Mouse (Mus musculus) ES-E14 (cell line): ENCODE data around the gene Mpzl3. TPM values are rescaled to one million over a fixed set of nuclear protein-coding genes. Genes with fewer than 3 reads are reported as not detected.

Experiments
- DNase-seq: peaks from one replicate; pipeline ENCODE4 v3.0.0-alpha.2; 2013; ENCODE audit warnings: low read depth, low spot score
- H3K27ac ChIP-seq: 2 replicates; pipeline ENCODE4 v1.5.1; 2012; ENCODE audit warnings: low read depth, mild to moderate bottlenecking, low read length, moderate library complexity, mixed read lengths; ENCODE audit not compliant: poor library complexity, insufficient read depth, severe bottlenecking
- H3K36me3 ChIP-seq: 2 replicates; pipeline ENCODE4 v1.6.1; 2012; ENCODE audit warnings: mild to moderate bottlenecking, low read length, moderate library complexity, mixed read lengths; ENCODE audit not compliant: control insufficient read depth, poor library complexity, insufficient read depth, severe bottlenecking
- H3K4me1 ChIP-seq, 2 experiments: fragments of 150-350 bp in 1 of 2; sonication (generic) in 1 of 2; 2 replicates each; pipeline ENCODE4 v1.6.1; 2012; ENCODE audit warnings: low read length in 2 of 2, mild to moderate bottlenecking in 1 of 2, mixed read lengths in 1 of 2; ENCODE audit not compliant: control insufficient read depth in 2 of 2, insufficient read depth in 2 of 2, poor library complexity in 1 of 2
- H3K4me3 ChIP-seq, 2 experiments: fragments of 150-350 bp in 1 of 2; sonication (generic) in 1 of 2; 2 replicates each; pipeline ENCODE4 v1.5.1; 2012; ENCODE audit warnings: low read length in 2 of 2, low read depth in 1 of 2, mild to moderate bottlenecking in 1 of 2, mixed read lengths in 1 of 2; ENCODE audit not compliant: insufficient read depth in 1 of 2, poor library complexity in 1 of 2, severe bottlenecking in 1 of 2
- H3K9ac ChIP-seq: 2 replicates; pipeline ENCODE4 v1.6.1; 2012; ENCODE audit warnings: low read depth, mild to moderate bottlenecking, low read length, mixed read lengths; ENCODE audit not compliant: poor library complexity, insufficient read depth, severe bottlenecking
- H3K9me3 ChIP-seq: fragments of 150-350 bp; sonication (generic); 2 replicates; pipeline ENCODE4 v1.6.1; 2012; ENCODE audit warnings: low read depth, mild to moderate bottlenecking, low read length; ENCODE audit not compliant: control insufficient read depth, insufficient read depth
- CHD2 ChIP-seq: IDR thresholded peaks from 2 replicates; pipeline ENCODE4 v1.6.1; 2014; ENCODE audit warnings: mild to moderate bottlenecking, low read depth, low read length, inconsistent platforms
- HCFC1 ChIP-seq: IDR thresholded peaks from 2 replicates; pipeline ENCODE4 v1.6.1; 2012; ENCODE audit warnings: low read length, inconsistent platforms, borderline replicate concordance; ENCODE audit not compliant: insufficient read depth
- MAFK ChIP-seq: IDR thresholded peaks from 2 replicates; pipeline ENCODE4 v1.6.1; 2014; ENCODE audit warnings: mild to moderate bottlenecking, low read depth, low read length, inconsistent platforms; ENCODE audit not compliant: insufficient read depth
- ZC3H11A ChIP-seq: IDR thresholded peaks from 2 replicates; pipeline ENCODE4 v1.6.1; 2012; ENCODE audit warnings: low read depth, mild to moderate bottlenecking, inconsistent platforms, low read length, borderline replicate concordance
- ZNF384 ChIP-seq: IDR thresholded peaks from 2 replicates; pipeline ENCODE4 v1.6.1; 2012; ENCODE audit warnings: low read depth, low read length, inconsistent platforms
- in situ Hi-C, 2 experiments: fragments of 600-800 bp; cut with MboI; formaldehyde crosslinking; loops; one replicate each; pipeline ENCODE4 v1.15.1; 2025; ENCODE audit warnings: low sequenced_read_pairs in 2 of 2, inconsistent platforms in 1 of 2; ENCODE audit not compliant: unreplicated experiment in 2 of 2
- total RNA-seq: library from RNA; depleted of rRNA; stranded (reverse); fragments of 300-350 nt; gene quantifications from 2 replicates; pipeline ENCODE4 v1.2.3, GENCODE M21; 2012

The Mpzl3 gene
- total RNA-seq, 1 experiment: 5.0 TPM

DNA sequence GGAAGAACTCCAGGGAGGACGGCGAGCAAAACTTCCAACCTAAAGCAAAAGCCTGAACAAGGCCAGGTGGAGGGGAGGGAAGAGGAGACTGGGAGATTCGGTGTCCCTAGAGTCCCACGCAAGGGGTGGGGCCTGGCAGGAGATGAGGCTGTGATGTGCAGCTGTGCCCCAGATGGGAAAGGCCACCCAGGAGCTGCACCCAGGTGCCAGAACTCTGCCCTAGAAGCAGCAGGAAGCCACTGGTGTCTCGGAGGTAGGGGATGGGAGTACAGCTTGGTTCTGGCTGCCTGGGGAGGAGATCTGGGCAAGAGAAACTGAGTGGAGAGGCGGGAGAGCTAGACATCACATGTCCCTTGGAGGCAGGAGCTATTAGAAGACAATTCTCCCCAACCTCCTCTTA is 66.0 kb downstream of the Mpzl3 start:
- TF ChIP-seq ZNF384 (no peak), HCFC1 (no peak), CHD2 (no peak), MAFK (no peak)
- H3K27ac ChIP-seq: no peak overlapping the region
- in situ Hi-C loops: no loop called here
- peaks cover 0 to 14% of the 10 kb centered on the region in 2 experiments; a peak in 2 of 4 replicates for H3K4me1 ChIP-seq
- no peak overlapping the region for H3K4me3 ChIP-seq
- no peak overlapping the region for H3K9ac ChIP-seq
- H3K36me3 ChIP-seq: no peaks in the 10 kb centered on the region
- DNase-seq: no peak
- H3K9me3 ChIP-seq: no peaks in the 10 kb centered on the region

DNA sequence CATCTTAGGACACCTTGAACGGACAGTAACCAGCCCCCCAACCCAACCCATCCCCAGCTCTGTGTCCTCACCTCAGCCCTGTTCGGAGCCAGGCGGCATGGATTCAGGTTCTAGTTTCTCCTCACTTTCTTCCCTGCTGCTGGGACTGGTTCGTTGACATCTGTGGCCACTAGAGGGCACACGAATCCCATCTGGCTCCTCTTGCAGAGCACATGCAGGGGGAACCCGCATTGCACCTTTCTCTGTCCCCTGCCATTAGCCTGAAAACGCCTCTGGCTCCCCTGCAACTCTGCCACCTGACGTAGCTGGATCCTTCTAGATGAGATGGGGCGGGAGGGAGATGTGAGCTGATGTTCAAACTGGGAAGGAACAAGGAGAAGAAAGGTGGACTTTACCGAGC is 66.8 kb downstream of the Mpzl3 start:
- Histone ChIP-seq H3K9me3 (no peaks in the 10 kb centered on the region), H3K27ac (no peak overlapping the region), H3K9ac (peak overlapping the region; percentile 8; the same call in 1 of the 2 replicates), H3K36me3 (no peaks in the 10 kb centered on the region), H3K4me1 (peaks cover 2 to 21% of the 10 kb centered on the region in 2 experiments; a peak in 3 of 4 replicates), H3K4me3 (peak overlapping the region; percentile 39 to 42)
- TF ChIP-seq ZC3H11A: peak; percentile 68
- TF ChIP-seq ZNF384: no peak
- no peak for TF ChIP-seq HCFC1
- no peak for TF ChIP-seq CHD2
- no peak for TF ChIP-seq MAFK
- in situ Hi-C loops: no loop called here
- peak; percentile 77 for DNase-seq

DNA sequence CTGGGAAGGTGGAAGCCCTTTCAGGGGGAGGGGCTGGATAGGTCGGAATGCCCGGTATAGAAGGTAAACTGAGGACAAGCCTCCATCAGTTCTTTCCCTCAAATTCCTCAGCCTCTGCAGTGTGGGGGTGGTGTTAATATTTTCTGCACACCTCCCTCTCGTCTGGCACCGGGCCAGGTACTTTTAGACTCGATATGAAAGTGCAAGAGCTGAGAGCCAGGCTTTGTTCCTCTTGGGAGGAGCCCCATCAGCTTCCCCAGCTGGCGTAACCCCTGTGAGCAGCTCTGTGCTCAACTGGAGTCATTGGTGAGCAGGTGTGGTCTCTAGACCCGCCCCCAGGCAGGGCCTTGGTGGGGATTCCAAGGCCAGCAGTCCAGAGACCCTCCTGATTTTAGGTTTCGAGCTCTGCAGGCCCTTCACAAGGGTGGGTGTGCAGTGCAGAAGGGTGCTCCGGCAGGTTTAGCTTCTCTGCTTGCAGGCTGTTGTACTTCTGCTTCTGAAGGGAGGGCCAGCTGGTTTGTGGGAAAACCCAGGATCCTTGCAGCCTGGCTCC is 67.3 kb downstream of the Mpzl3 start:
- no peak for DNase-seq
- in situ Hi-C loops: no loop called here
- TF ChIP-seq ZNF384: no peak
- no peak for TF ChIP-seq MAFK
- no peak for TF ChIP-seq ZC3H11A
- no peak for TF ChIP-seq HCFC1
- TF ChIP-seq CHD2: no peak
- Histone ChIP-seq H3K9me3 (no peaks in the 10 kb centered on the region), H3K27ac (no peak overlapping the region), H3K4me3 (peak overlapping the region; percentile 39 to 42), H3K36me3 (no peaks in the 10 kb centered on the region), H3K9ac (no peak overlapping the region; the same call in 1 of the 2 replicates), H3K4me1 (peaks cover 4 to 24% of the 10 kb centered on the region in 2 experiments; a peak in 3 of 4 replicates)

DNA sequence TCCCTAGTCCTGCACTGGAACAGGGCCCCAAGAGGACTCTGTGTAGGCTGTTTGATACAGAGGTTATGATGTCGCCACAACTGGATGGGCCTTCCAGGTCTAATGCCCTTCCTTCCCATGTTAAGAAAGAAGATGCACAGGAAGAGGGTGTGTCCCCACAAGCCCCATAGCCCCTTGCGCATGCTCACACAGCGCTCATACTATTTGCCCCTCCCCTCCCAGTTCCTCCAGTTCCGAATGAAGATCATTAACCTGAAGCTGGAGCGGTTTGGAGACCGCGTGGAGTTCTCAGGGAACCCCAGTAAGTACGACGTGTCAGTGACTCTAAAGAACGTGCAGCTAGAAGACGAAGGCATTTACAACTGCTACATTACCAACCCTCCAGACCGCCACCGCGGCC is 70.2 kb downstream of the Mpzl3 start:
- H3K36me3 ChIP-seq: no peaks in the 10 kb centered on the region
- H3K27ac ChIP-seq: no peak overlapping the region
- H3K4me1 ChIP-seq: peaks cover 4 to 26% of the 10 kb centered on the region in 2 experiments; a peak in 3 of 4 replicates
- peak overlapping the region; percentile 34; the same call in 1 of the 2 replicates for H3K9ac ChIP-seq
- H3K4me3 ChIP-seq: peak overlapping the region; percentile 34 to 38; a peak in 2 of 4 replicates
- no peaks in the 10 kb centered on the region for H3K9me3 ChIP-seq
- DNase-seq: no peak
- in situ Hi-C loops: no loop called here
- no peak for TF ChIP-seq ZC3H11A
- TF ChIP-seq MAFK: no peak
- no peak for TF ChIP-seq HCFC1
- no peak for TF ChIP-seq ZNF384
- no peak for TF ChIP-seq CHD2
